Mouse (Mus musculus): ENCODE data around the gene Fbxw8.

The Fbxw8 gene

DNA sequence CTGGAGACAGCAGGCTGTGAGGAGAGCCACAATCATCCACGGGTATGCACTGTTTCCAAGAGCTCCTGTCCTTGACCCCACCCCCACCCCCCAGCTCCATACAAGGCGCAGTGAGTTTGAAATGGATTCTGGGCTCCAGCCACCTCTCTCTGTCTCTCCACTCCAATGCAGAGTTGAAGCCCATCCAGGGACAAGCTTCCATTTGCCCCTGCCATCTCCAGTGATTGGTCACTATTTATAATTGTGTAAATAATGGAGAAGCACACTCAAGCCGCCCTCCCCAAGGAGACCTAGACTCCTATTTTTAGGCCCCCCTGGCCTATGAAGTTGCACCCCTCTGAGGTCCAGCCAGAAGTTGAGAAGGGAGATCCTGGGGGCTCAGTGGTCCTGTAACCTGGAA is 132.2 kb downstream of the Fbxw8 start:
- DNase-seq (ENCODE audit: low spot score in 2 of 2) = no peak

GRCm38 (mm10) chr5:118019905-118020304 is 135.4 kb downstream of the Fbxw8 start:
- no peak for DNase-seq (ENCODE audit: low spot score in 2 of 2)

GRCm38 (mm10) chr5:118017527-118017926 is 137.7 kb downstream of the Fbxw8 start:
- DNase-seq (ENCODE audit: low spot score in 2 of 2) = no peak

DNA sequence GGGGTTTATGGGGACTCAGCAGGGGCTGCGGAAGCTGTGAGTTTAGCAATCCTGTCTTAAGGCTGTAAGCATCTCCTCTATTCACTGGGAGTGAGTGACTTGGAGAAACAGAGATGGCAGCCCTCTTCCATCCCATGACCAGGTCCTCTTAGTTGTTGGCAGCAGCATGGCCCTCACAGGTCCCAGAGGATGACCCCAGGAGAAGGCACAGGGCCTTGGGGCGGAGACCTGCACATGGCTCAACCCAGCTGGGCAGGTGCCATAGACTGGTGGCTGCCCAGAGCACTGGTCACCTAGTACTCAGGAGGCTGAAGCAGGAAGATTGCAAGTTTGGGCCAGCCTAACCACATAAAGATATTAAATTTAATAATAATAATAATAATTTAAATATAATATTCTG is 139.6 kb downstream of the Fbxw8 start:
- DNase-seq (ENCODE audit: low spot score in 2 of 2) = no peak

- DNase-seq (ENCODE audit: low spot score in 2 of 2) = no peak
Observed at GRCm38 (mm10) chr5:118015028-118015427, 140.2 kb downstream of the Fbxw8 start.

Data from right cerebral cortex, postnatal 36 days (tissue).